Mouse (Mus musculus) E14TG2a.4 (cell line): Measurements from ENCODE around the gene Spata31d1d.
A peak's percentile ranks its signal among the peaks of the same experiment; 100 is the strongest.

Source experiments
- CTCF ChIP-seq: conservative IDR thresholded peaks from 2 replicates; pipeline ENCODE4 v1.5.1; 2014; ENCODE audit warnings: low read length
- NANOG ChIP-seq: IDR thresholded peaks from 2 replicates; pipeline ENCODE4 v1.6.1; 2014; ENCODE audit warnings: borderline replicate concordance, low read length, mixed read lengths
- POU5F1 ChIP-seq: IDR thresholded peaks from 2 replicates; pipeline ENCODE4 v1.6.1; 2014; ENCODE audit warnings: low read length, borderline replicate concordance

DNA sequence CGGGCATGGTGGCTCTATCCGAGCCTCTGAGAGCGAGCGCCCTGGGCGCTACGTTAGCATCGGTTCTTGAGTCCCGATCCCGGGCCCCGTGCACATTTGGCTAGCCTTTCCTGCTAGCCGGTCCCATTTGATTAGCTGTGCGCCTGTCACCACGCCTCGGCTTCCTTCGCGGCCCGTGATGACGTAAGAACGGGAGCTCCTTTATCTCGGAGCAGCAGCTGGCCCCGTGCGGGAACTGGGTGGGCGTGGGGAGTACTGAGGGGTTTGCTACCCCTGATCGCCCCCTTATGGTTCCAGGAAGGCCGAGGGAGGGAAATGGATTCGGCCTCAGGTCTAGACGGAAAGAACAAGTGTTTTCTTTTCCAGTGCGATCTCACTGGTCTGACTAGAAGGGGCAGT lies 38.6 kb upstream of the Spata31d1d start:
- TF ChIP-seq CTCF (peak; percentile 24), NANOG (no peak), POU5F1 (no peak)
